In the genomic region with DNA sequence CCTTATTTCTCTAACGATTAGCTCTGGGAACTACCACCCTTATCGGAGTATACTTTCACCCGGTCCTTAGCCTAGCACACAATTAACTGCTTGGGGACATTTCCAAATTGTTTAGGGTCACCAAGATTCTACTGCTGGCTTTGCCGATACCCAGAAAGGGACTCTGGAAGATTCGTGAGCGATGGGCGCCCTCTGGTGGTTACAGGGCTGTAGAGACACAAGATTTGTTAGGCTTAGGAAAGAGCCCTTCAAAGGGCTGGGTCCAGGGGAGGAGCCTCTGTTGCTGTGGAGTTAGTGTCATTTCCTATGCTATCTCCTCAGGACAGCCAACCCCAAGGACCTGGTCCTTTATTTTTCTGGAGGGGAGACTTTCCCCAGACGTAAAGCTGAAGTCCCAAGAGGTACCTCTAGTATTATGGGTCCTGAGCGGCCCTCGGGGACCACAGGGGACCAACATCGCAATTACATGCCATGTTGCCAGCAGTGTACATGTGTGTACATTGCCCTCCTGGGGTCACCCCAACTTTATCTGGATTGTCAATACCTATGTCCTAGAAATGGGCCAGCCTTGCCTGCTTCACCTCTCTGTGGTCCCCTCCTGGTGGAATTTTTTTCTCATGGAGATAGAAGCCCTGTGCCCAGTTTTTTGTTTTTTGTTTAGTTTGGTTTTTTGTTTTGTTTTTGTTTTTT, we compare ENCODE assay signal across 7 mouse cellular contexts. TPM values are rescaled to one million over a fixed set of nuclear protein-coding genes. Genes with fewer than 3 reads are reported as not detected.
DNase-seq lines count a peak whose midpoint lies in the region; ATAC-seq and TF ChIP-seq lines count a peak whose summit lies in the region.

No protein-coding gene starts in this region.

- peak overlapping the region; percentile 38 for H3K4me3 ChIP-seq in embryonic facial prominence, embryonic 10.5 days
- H3K4me3 ChIP-seq in limb, embryonic 10.5 days = peak overlapping the region; percentile 26
- H3K4me3 ChIP-seq in midbrain, embryonic 13.5 days (replicated peaks) = peak overlapping the region; percentile 17
- no peak overlapping the region for H3K4me3 ChIP-seq in small intestine, adult 2 months (ENCODE audit: low read depth, low read length)

- 25% methylated on average over 11 of the region's 11 CpGs for WGBS in embryonic facial prominence, embryonic 10.5 days
- 24% methylated on average over 11 of the region's 11 CpGs for WGBS in limb, embryonic 10.5 days
- WGBS in midbrain, embryonic 13.5 days = 25% methylated on average over 11 of the region's 11 CpGs
- WGBS in small intestine, adult 2 months = 23% methylated on average over 11 of the region's 11 CpGs

- H3K9me3 ChIP-seq in embryonic facial prominence, embryonic 10.5 days = no peaks in the 10 kb centered on the region
- H3K9me3 ChIP-seq in limb, embryonic 10.5 days (replicated peaks) = no peaks in the 10 kb centered on the region
- no peaks in the 10 kb centered on the region for H3K9me3 ChIP-seq in midbrain, embryonic 13.5 days

- peaks cover 33% of the 10 kb centered on the region for H3K4me1 ChIP-seq in embryonic facial prominence, embryonic 10.5 days
- H3K4me1 ChIP-seq in limb, embryonic 10.5 days = peaks cover 18% of the 10 kb centered on the region
- H3K4me1 ChIP-seq in midbrain, embryonic 13.5 days (replicated peaks) = peaks cover 33% of the 10 kb centered on the region
- peaks cover 12% of the 10 kb centered on the region for H3K4me1 ChIP-seq in small intestine, adult 2 months (ENCODE audit: control insufficient read depth, insufficient read depth, insufficient read length, low read length)

- no peaks in the 10 kb centered on the region for H3K27me3 ChIP-seq in embryonic facial prominence, embryonic 10.5 days (replicated peaks; ENCODE audit: low read depth, poor library complexity, severe bottlenecking)
- no peaks in the 10 kb centered on the region for H3K27me3 ChIP-seq in limb, embryonic 10.5 days (ENCODE audit: low read depth, poor library complexity, severe bottlenecking)
- no peaks in the 10 kb centered on the region for H3K27me3 ChIP-seq in midbrain, embryonic 13.5 days
- H3K27me3 ChIP-seq in small intestine, adult 2 months (ENCODE audit: control insufficient read depth, insufficient read depth, low read length) = no peaks in the 10 kb centered on the region

- H3K9ac ChIP-seq in midbrain, embryonic 13.5 days (replicated peaks) = 0 out of 2 replicates have a peak overlapping the region, but pooled peaks have one; percentile 24

- H3K36me3 ChIP-seq in embryonic facial prominence, embryonic 10.5 days (replicated peaks) = peaks cover 61% of the 10 kb centered on the region
- peaks cover 47% of the 10 kb centered on the region for H3K36me3 ChIP-seq in limb, embryonic 10.5 days
- peaks cover 27% of the 10 kb centered on the region for H3K36me3 ChIP-seq in midbrain, embryonic 13.5 days
- peaks cover 12% of the 10 kb centered on the region for H3K36me3 ChIP-seq in small intestine, adult 2 months (ENCODE audit: control insufficient read depth, insufficient read depth, low read length)

- ATAC-seq in midbrain, embryonic 13.5 days = peak; percentile 62

- H3K4me2 ChIP-seq in midbrain, embryonic 13.5 days (replicated peaks) = peak overlapping the region; percentile 35

- no peak for TF ChIP-seq POLR2A in small intestine, adult 2 months (IDR thresholded peaks at IDR 0.05; ENCODE audit: low read depth, low read length)

- peak; percentile 96 for DNase-seq in adrenal gland, postnatal 10 days
- DNase-seq in embryonic facial prominence, embryonic 10.5 days (ENCODE audit: low spot score) = peak; percentile 93
- peak; percentile 97 for DNase-seq in heart, adult 11 months
- DNase-seq in kidney, adult 11 months = peak; percentile 85
- peak; percentile 96 for DNase-seq in limb, embryonic 10.5 days (ENCODE audit: low spot score)

- TF ChIP-seq CTCF in small intestine, adult 2 months (IDR thresholded peaks at IDR 0.05; ENCODE audit: extremely low read depth, insufficient read length, insufficient replicate concordance, low read depth, low read length) = peak; percentile 91

- H3K27ac ChIP-seq in embryonic facial prominence, embryonic 10.5 days (replicated peaks) = peak overlapping the region; percentile 54
- H3K27ac ChIP-seq in limb, embryonic 10.5 days = no peak overlapping the region
- peak overlapping the region; percentile 69 for H3K27ac ChIP-seq in midbrain, embryonic 13.5 days
- H3K27ac ChIP-seq in small intestine, adult 2 months (ENCODE audit: insufficient read depth, low read depth, low read length) = peak overlapping the region; percentile 4; the same call in 1 of the 2 replicates

RNA-seq across cellular contexts. Expression of gene Ptma, which starts 6.0 kb away (rescaled TPM):
- total RNA-seq in adrenal gland, postnatal 10 days (2021) = 100 to 1,000 TPM; 804 to 831 TPM
- polyA plus RNA-seq in embryonic facial prominence, embryonic 10.5 days (2016; fragmentation: Nextera tagmentation; extraction: Ambion mirVana) = 3,352 and 3,592 TPM in 2 replicates
- polyA plus RNA-seq in limb, embryonic 10.5 days (2016; fragmentation: Nextera tagmentation; extraction: Ambion mirVana) = 3,283 and 3,422 TPM in 2 replicates
- 2,381 and 2,469 TPM in 2 replicates for polyA plus RNA-seq in midbrain, embryonic 13.5 days (2015; fragmentation: Nextera tagmentation; extraction: Ambion mirVana)
- polyA plus RNA-seq in small intestine, adult 2 months (2012; rRNA removed) = 212 and 749 TPM in 2 replicates

RNA-seq across cellular contexts. Expression of gene Pde6d, which starts 49.9 kb away (rescaled TPM):
- total RNA-seq in adrenal gland, postnatal 10 days (2021) = 10 to 100 TPM; 28.8 to 32.8 TPM
- 60.8 and 61.2 TPM in 2 replicates for polyA plus RNA-seq in embryonic facial prominence, embryonic 10.5 days (2016; fragmentation: Nextera tagmentation; extraction: Ambion mirVana)
- polyA plus RNA-seq in limb, embryonic 10.5 days (2016; fragmentation: Nextera tagmentation; extraction: Ambion mirVana) = 60.5 and 74.6 TPM in 2 replicates
- polyA plus RNA-seq in midbrain, embryonic 13.5 days (2015; fragmentation: Nextera tagmentation; extraction: Ambion mirVana) = 86.6 and 90.2 TPM in 2 replicates
- polyA plus RNA-seq in small intestine, adult 2 months (2012; rRNA removed) = 4.0 and 9.7 TPM in 2 replicates

RNA-seq across cellular contexts. Expression of gene Cops7b, which starts 50.2 kb away (rescaled TPM):
- total RNA-seq in adrenal gland, postnatal 10 days (2021) = 10 to 100 TPM; 10.4 to 15.0 TPM
- 74.1 and 75.7 TPM in 2 replicates for polyA plus RNA-seq in embryonic facial prominence, embryonic 10.5 days (2016; fragmentation: Nextera tagmentation; extraction: Ambion mirVana)
- polyA plus RNA-seq in limb, embryonic 10.5 days (2016; fragmentation: Nextera tagmentation; extraction: Ambion mirVana) = 77.0 and 79.9 TPM in 2 replicates
- polyA plus RNA-seq in midbrain, embryonic 13.5 days (2015; fragmentation: Nextera tagmentation; extraction: Ambion mirVana) = 67.0 and 70.2 TPM in 2 replicates
- 10.7 and 18.4 TPM in 2 replicates for polyA plus RNA-seq in small intestine, adult 2 months (2012; rRNA removed)
